Mouse (Mus musculus) ES-E14 (cell line): ENCODE data around the gene Stard3.

Experiments used
- CHD2 ChIP-seq: IDR thresholded peaks from 2 replicates; pipeline ENCODE4 v1.6.1; 2014; ENCODE audit warnings: mild to moderate bottlenecking, low read depth, low read length, inconsistent platforms
- HCFC1 ChIP-seq: IDR thresholded peaks from 2 replicates; pipeline ENCODE4 v1.6.1; 2012; ENCODE audit warnings: low read length, inconsistent platforms, borderline replicate concordance; ENCODE audit not compliant: insufficient read depth
- MAFK ChIP-seq: IDR thresholded peaks from 2 replicates; pipeline ENCODE4 v1.6.1; 2014; ENCODE audit warnings: mild to moderate bottlenecking, low read depth, low read length, inconsistent platforms; ENCODE audit not compliant: insufficient read depth
- ZNF384 ChIP-seq: IDR thresholded peaks from 2 replicates; pipeline ENCODE4 v1.6.1; 2012; ENCODE audit warnings: low read depth, low read length, inconsistent platforms

GRCm38 (mm10) chr11:98417074-98417473 lies 58.9 kb downstream of the Stard3 start:
- no peak for TF ChIP-seq CHD2
- no peak for TF ChIP-seq ZNF384
- TF ChIP-seq MAFK = no peak
- TF ChIP-seq HCFC1 = no peak
